Mouse (Mus musculus): ENCODE data around the gene Olfr491. TPM values are rescaled to one million over a fixed set of nuclear protein-coding genes. Genes with fewer than 3 reads are reported as not detected.

The Olfr491 gene
- not detected for total RNA-seq (2021)
- long read RNA-seq, experiment 1: 0 reads
- long read RNA-seq, experiment 2: 0 reads

GRCm38 (mm10) chr7:108313151-108313550 lies at the start of gene Olfr491:
TSS of gene Olfr491 (plus strand) at chr7:108313451.
- no peak for DNase-seq (ENCODE audit: low spot score in 2 of 2)

GRCm38 (mm10) chr7:108288834-108289233 lies 24.4 kb upstream of the Olfr491 start, which contains the start of gene Olfr490:
TSS of gene Olfr490 (minus strand) at chr7:108288934.
- no peak for DNase-seq (ENCODE audit: low spot score in 2 of 2)

- DNase-seq (ENCODE audit: low spot score in 2 of 2): no peak
These were observed 10.3 kb downstream of the Olfr491 start, which contains the start of gene Olfr492 for GRCm38 (mm10) chr7:108323574-108323973. TSS of gene Olfr492 (minus strand) at chr7:108323674.

- DNase-seq (ENCODE audit: low spot score in 2 of 2): no peak
These were observed 33.6 kb downstream of the Olfr491 start, which contains the start of gene Olfr493 for GRCm38 (mm10) chr7:108346879-108347278. TSS of gene Olfr493 (minus strand) at chr7:108346979.

GRCm38 (mm10) chr7:108365035-108365434 lies 51.8 kb downstream of the Olfr491 start, which contains the start of gene Olfr494:
TSS of gene Olfr494 (plus strand) at chr7:108365335.
- DNase-seq (ENCODE audit: low spot score in 2 of 2): no peak

Other genes starting within 250 kb of the Olfr491 start
- gene Olfr480, start 246.1 kb upstream of the Olfr491 start, total RNA-seq (2021): not detected
- gene Olfr481, start 233.6 kb upstream of the Olfr491 start, total RNA-seq (2021): not detected
- gene Olfr482, start 215.9 kb upstream of the Olfr491 start, total RNA-seq (2021): 1 to 10 TPM; 1.9 to 2.2 TPM
- gene Olfr483, start 212.6 kb upstream of the Olfr491 start, total RNA-seq (2021): not detected
- not detected for gene Olfr484, start 186.0 kb upstream of the Olfr491 start, total RNA-seq (2021)
- gene Olfr485, start 153.6 kb upstream of the Olfr491 start, total RNA-seq (2021): not detected
- gene Olfr486, start 140.7 kb upstream of the Olfr491 start, total RNA-seq (2021): not detected
- gene Olfr487, start 98.8 kb upstream of the Olfr491 start, total RNA-seq (2021): not detected
- not detected for gene Olfr488, start 55.1 kb upstream of the Olfr491 start, total RNA-seq (2021)
- not detected for gene Olfr490, start 24.5 kb upstream of the Olfr491 start, total RNA-seq (2021)
- not detected for gene Olfr492, start 10.2 kb downstream of the Olfr491 start, total RNA-seq (2021)
- gene Olfr493, start 33.5 kb downstream of the Olfr491 start, total RNA-seq (2021): not detected
- not detected for gene Olfr494, start 51.9 kb downstream of the Olfr491 start, total RNA-seq (2021)
- gene Olfr495, start 79.7 kb downstream of the Olfr491 start, total RNA-seq (2021): not detected
- not detected for gene Olfr497, start 107.0 kb downstream of the Olfr491 start, total RNA-seq (2021)
- not detected for gene Olfr498, start 151.9 kb downstream of the Olfr491 start, total RNA-seq (2021)
- gene Olfr502, start 211.6 kb downstream of the Olfr491 start, total RNA-seq (2021): not detected
- not detected for gene Olfr503, start 231.1 kb downstream of the Olfr491 start, total RNA-seq (2021)